Mouse (Mus musculus): Measurements from ENCODE around the gene Nek1. TPM values are rescaled to one million over a fixed set of nuclear protein-coding genes. Genes with fewer than 3 reads are reported as not detected.

Gene Nek1
- total and polyA plus RNA-seq, 3 experiments, result 8.9 to 35.3 (median 15.6) TPM

DNA sequence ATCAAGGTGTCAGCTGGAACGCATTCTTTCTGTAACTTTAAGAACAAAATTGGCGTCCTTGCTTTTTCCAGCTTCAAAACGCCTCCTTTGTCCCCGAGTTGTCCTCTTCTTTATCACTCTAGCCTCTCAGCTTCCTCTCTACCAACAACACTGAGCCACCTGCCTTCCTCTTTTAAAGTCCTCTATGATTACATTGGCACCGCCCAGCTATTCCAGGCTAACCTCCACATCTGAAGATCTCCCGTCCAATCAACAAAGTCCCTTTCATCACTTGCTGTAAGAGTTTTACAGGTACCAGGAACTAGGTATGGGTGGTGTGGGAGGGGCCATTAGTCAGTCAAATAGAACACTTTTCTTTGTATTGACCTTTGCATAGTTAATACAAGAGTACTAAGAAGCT is 27.7 kb upstream of the Nek1 start (continued):
- TF ChIP-seq ZNF384 (IDR thresholded peaks at IDR 0.05; ENCODE audit: low read depth, low read length) (no peak), MEF2A (IDR thresholded peaks at IDR 0.05; ENCODE audit: extremely low read depth, insufficient replicate concordance, low read depth, low read length, poor library complexity, severe bottlenecking) (no peak), ZC3H11A (IDR thresholded peaks at IDR 0.05; ENCODE audit: low read depth, low read length) (no peak), ETS1 (IDR thresholded peaks at IDR 0.05; ENCODE audit: low read depth, low read length) (peak; percentile 70), EP300 (IDR thresholded peaks at IDR 0.05; ENCODE audit: low read depth in 1 of 2, low read length in 2 of 2) (peak; percentile 53 to 60; a peak in 3 of 4 replicates), MXI1 (IDR thresholded peaks at IDR 0.05; ENCODE audit: low read depth, low read length) (peak; percentile 57), JUND (IDR thresholded peaks at IDR 0.05; ENCODE audit: low read depth, low read length) (no peak), RCOR1 (IDR thresholded peaks at IDR 0.05; ENCODE audit: low read depth, low read length) (peak; percentile 71), MAFK (IDR thresholded peaks at IDR 0.05; ENCODE audit: borderline replicate concordance, low read depth, low read length) (no peak), TCF12 (IDR thresholded peaks at IDR 0.05; ENCODE audit: low read depth, low read length) (peak; percentile 69), CHD1 (IDR thresholded peaks at IDR 0.05; ENCODE audit: low read depth, low read length) (no peak)

DNA sequence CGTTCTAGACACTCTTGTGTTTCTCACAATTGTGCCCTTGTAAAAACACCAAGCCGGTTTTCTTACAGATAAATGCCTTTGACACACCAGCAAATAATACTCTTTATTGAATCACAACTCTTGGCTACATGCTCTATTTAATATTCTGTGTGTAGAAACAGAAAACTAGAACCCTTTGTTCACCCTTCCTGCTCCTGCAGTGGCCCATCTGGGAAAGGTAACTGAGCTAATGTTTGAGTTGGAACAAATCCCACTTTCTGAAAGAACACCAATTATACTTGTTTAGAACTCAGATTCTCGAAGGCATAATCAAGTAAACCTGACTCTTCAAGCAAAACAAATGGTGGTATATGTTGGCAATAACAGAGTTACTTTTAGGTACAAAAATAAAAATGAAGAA is 27.3 kb upstream of the Nek1 start:
- H3K36me3 ChIP-seq (ENCODE audit: control insufficient read depth in 1 of 2, insufficient read depth in 2 of 2, low read length in 2 of 2), result peaks cover 0 to 44% of the 10 kb centered on the region in 2 experiments; a peak in 2 of 4 replicates
- no peak for DNase-seq (ENCODE audit: low read depth, low spot score)
- H3K27ac ChIP-seq (ENCODE audit: control insufficient read depth, low read depth, low read length), result no peak overlapping the region; the same call in 1 of the 2 replicates
- no peaks in the 10 kb centered on the region for H3K27me3 ChIP-seq (ENCODE audit: control insufficient read depth in 1 of 2, insufficient read depth in 2 of 2, low read length in 2 of 2)
- no peak overlapping the region for H3K9ac ChIP-seq (ENCODE audit: control insufficient read depth, low read depth, low read length, poor library complexity, severe bottlenecking)
- no peaks in the 10 kb centered on the region for H3K9me3 ChIP-seq (replicated peaks; ENCODE audit: insufficient read depth, low read length)
- no peak overlapping the region for H3K4me3 ChIP-seq (ENCODE audit: control insufficient read depth in 1 of 2, insufficient read depth in 1 of 2, low read depth in 2 of 2, low read length in 2 of 2)
- TF ChIP-seq POLR2A (IDR thresholded peaks at IDR 0.05; ENCODE audit: control insufficient read depth in 1 of 2, insufficient read depth in 1 of 2, low read depth in 1 of 2, low read length in 2 of 2, poor library complexity in 1 of 2) (no peak), ELF1 (IDR thresholded peaks at IDR 0.05; ENCODE audit: low read depth, low read length) (no peak), MAX (IDR thresholded peaks at IDR 0.05; ENCODE audit: low read length) (no peak), ZC3H11A (IDR thresholded peaks at IDR 0.05; ENCODE audit: low read depth, low read length) (no peak), CHD1 (IDR thresholded peaks at IDR 0.05; ENCODE audit: low read depth, low read length) (no peak), USF1 (IDR thresholded peaks at IDR 0.05; ENCODE audit: low read depth, low read length) (no peak), BHLHE40 (IDR thresholded peaks at IDR 0.05; ENCODE audit: borderline replicate concordance, low read depth, low read length) (no peak), POLR2AphosphoS5 (IDR thresholded peaks at IDR 0.05; ENCODE audit: borderline replicate concordance, low read depth, low read length) (no peak), CHD2 (IDR thresholded peaks at IDR 0.05; ENCODE audit: low read length) (no peak), JUND (IDR thresholded peaks at IDR 0.05; ENCODE audit: low read depth, low read length) (no peak), MXI1 (IDR thresholded peaks at IDR 0.05; ENCODE audit: low read depth, low read length) (no peak), MEF2A (IDR thresholded peaks at IDR 0.05; ENCODE audit: extremely low read depth, insufficient replicate concordance, low read depth, low read length, poor library complexity, severe bottlenecking) (no peak)
- H3K79me2 ChIP-seq (ENCODE audit: control insufficient read depth, insufficient read depth, low read length, poor library complexity), result peaks cover 40% of the 10 kb centered on the region
- peaks cover 22 to 29% of the 10 kb centered on the region in 2 experiments for H3K4me1 ChIP-seq (ENCODE audit: control insufficient read depth in 1 of 2, insufficient read depth in 2 of 2, low read length in 2 of 2)

All from MEL (cell line).